Mouse (Mus musculus): ENCODE results near the gene Odf3l1. TPM values are rescaled to one million over a fixed set of nuclear protein-coding genes. Genes with fewer than 3 reads are reported as not detected.

Gene Odf3l1
- total RNA-seq, 2 experiments from 2014 or later: 0.22 TPM; not detected in 1

- peak overlapping the region; percentile 64; the same call in 1 of the 2 replicates for H3K27ac ChIP-seq
- peak; percentile 44 for DNase-seq
- intact Hi-C loops (cut with DNase I): no loop called here
- peak overlapping the region; percentile 22; the same call in 1 of the 2 replicates for H3K4me3 ChIP-seq
- no peak for TF ChIP-seq CTCF (IDR thresholded peaks at IDR 0.05)
These were observed 4.4 kb downstream of the Odf3l1 start for GRCm38 (mm10) chr9:56860035-56860434.

- Histone ChIP-seq H3K4me3 (no peak overlapping the region), H3K27ac (no peak overlapping the region)
- no peak for TF ChIP-seq CTCF (IDR thresholded peaks at IDR 0.05)
- DNase-seq: no peak
- intact Hi-C loops (cut with DNase I): no loop called here
These were observed 7.0 kb downstream of the Odf3l1 start for GRCm38 (mm10) chr9:56857463-56857862.

GRCm38 (mm10) chr9:56851778-56852177 is 12.7 kb downstream of the Odf3l1 start:
- intact Hi-C loops (cut with DNase I): no loop called here
- DNase-seq: peak; percentile 72
- Histone ChIP-seq H3K27ac (peak overlapping the region; percentile 32), H3K4me3 (no peak overlapping the region)
- no peak for TF ChIP-seq CTCF (IDR thresholded peaks at IDR 0.05)

- Histone ChIP-seq H3K4me3 (no peak overlapping the region), H3K27ac (no peak overlapping the region)
- no peak for TF ChIP-seq CTCF (IDR thresholded peaks at IDR 0.05)
- intact Hi-C loops (cut with DNase I): no loop called here
- DNase-seq: no peak
These were observed 13.6 kb downstream of the Odf3l1 start for GRCm38 (mm10) chr9:56850905-56851252.

GRCm38 (mm10) chr9:56850128-56850904 is 14.2 kb downstream of the Odf3l1 start:
- Histone ChIP-seq H3K27ac (no peak overlapping the region), H3K4me3 (no peak overlapping the region)
- TF ChIP-seq CTCF (IDR thresholded peaks at IDR 0.05): no peak
- DNase-seq: peak; percentile 72
- intact Hi-C loops (cut with DNase I): no loop called here

GRCm38 (mm10) chr9:56847523-56847922 is 17.0 kb downstream of the Odf3l1 start:
- TF ChIP-seq CTCF (IDR thresholded peaks at IDR 0.05): peak; percentile 81
- no peak overlapping the region for H3K4me3 ChIP-seq
- H3K27ac ChIP-seq: no peak overlapping the region
- intact Hi-C loops (cut with DNase I): no loop called here
- DNase-seq: peak; percentile 81

- intact Hi-C loops (cut with DNase I): no loop called here
These were observed 19.8 kb downstream of the Odf3l1 start for GRCm38 (mm10) chr9:56844644-56845043.

GRCm38 (mm10) chr9:56843679-56844188 is 20.7 kb downstream of the Odf3l1 start:
- peak; percentile 84 for DNase-seq
- TF ChIP-seq CTCF (IDR thresholded peaks at IDR 0.05): peak; percentile 96
- peak overlapping the region; percentile 43 for H3K4me3 ChIP-seq
- intact Hi-C loops (cut with DNase I): loop anchor here (1.0 kb wide), 1 partner anchor 46 kb away; no protein-coding TSS in a partner anchor
- 0 out of 2 replicates have a peak overlapping the region, but pooled peaks have one; percentile 16 for H3K27ac ChIP-seq

More at GRCm38 (mm10) chr9:56844644-56845043, 19.8 kb downstream of the Odf3l1 start:
- Histone ChIP-seq H3K4me3 (no peak overlapping the region), H3K27ac (0 out of 2 replicates have a peak overlapping the region, but pooled peaks have one; percentile 6)
- DNase-seq: peak; percentile 8
- no peak for TF ChIP-seq CTCF (IDR thresholded peaks at IDR 0.05)

- Histone ChIP-seq H3K4me3 (no peak overlapping the region), H3K27ac (no peak overlapping the region)
- no peak for TF ChIP-seq CTCF (IDR thresholded peaks at IDR 0.05)
- no peak for DNase-seq
- intact Hi-C loops (cut with DNase I): no loop called here
These were observed 22.2 kb downstream of the Odf3l1 start for GRCm38 (mm10) chr9:56842303-56842719.

- Histone ChIP-seq H3K27ac (no peak overlapping the region), H3K4me3 (no peak overlapping the region)
- no peak for TF ChIP-seq CTCF (IDR thresholded peaks at IDR 0.05)
- no peak for DNase-seq
- intact Hi-C loops (cut with DNase I): no loop called here
These were observed 22.6 kb downstream of the Odf3l1 start for GRCm38 (mm10) chr9:56841864-56842263.

- H3K27ac ChIP-seq: no peak overlapping the region
- DNase-seq: no peak
- intact Hi-C loops (cut with DNase I): no loop called here
- TF ChIP-seq CTCF (IDR thresholded peaks at IDR 0.05): no peak
- no peak overlapping the region for H3K4me3 ChIP-seq
These were observed 23.8 kb downstream of the Odf3l1 start for GRCm38 (mm10) chr9:56840721-56841120.

- Histone ChIP-seq H3K27ac (no peak overlapping the region), H3K4me3 (no peak overlapping the region)
- intact Hi-C loops (cut with DNase I): no loop called here
- no peak for TF ChIP-seq CTCF (IDR thresholded peaks at IDR 0.05)
- DNase-seq: no peak
These were observed 29.3 kb downstream of the Odf3l1 start for GRCm38 (mm10) chr9:56835152-56835551.

GRCm38 (mm10) chr9:56832900-56833299 is 31.6 kb downstream of the Odf3l1 start:
- H3K27ac ChIP-seq: peak overlapping the region; percentile 12; the same call in 1 of the 2 replicates
- DNase-seq: peak; percentile 57
- no peak overlapping the region for H3K4me3 ChIP-seq
- TF ChIP-seq CTCF (IDR thresholded peaks at IDR 0.05): no peak
- intact Hi-C loops (cut with DNase I): no loop called here
